ENCODE assay signal across 17 mouse cellular contexts in genomic region chr9:96881901-96882300, GRCm38 (mm10).
"Had no signal": no experiment of that assay in that cellular context is flagged by ENCODE, and none has a peak within 500 bp of the region (broad histone marks: within the 10 kb centered on the region; RNA-seq: fewer than 3 reads in every experiment).

No protein-coding gene starts in this region.

- H3K4me1 ChIP-seq: liver, embryonic 13.5 days had no signal

- DNase-seq: kidney, postnatal 36 days; layer of hippocampus, postnatal 36 days; liver, embryonic 13.5 days; lung, adult 2 months; lung, postnatal 14 days; lung, postnatal 4 days; retina, postnatal 1 day; right cerebral cortex, postnatal 25 days; spleen, adult 18-20 months; thymus, postnatal 25 days had no signal

- H3K4me2 ChIP-seq: liver, embryonic 13.5 days; midbrain, embryonic 11.5 days; midbrain, embryonic 15.5 days; neural tube, embryonic 12.5 days; neural tube, embryonic 15.5 days; stomach, embryonic 15.5 days had no signal

- H3K36me3 ChIP-seq: liver, embryonic 13.5 days; midbrain, embryonic 15.5 days; neural tube, embryonic 12.5 days; neural tube, embryonic 15.5 days; stomach, embryonic 15.5 days had no signal

- H3K4me3 ChIP-seq: left cerebral cortex, adult 2 months; liver, embryonic 13.5 days; midbrain, embryonic 15.5 days; neural tube, embryonic 12.5 days; neural tube, embryonic 15.5 days; stomach, embryonic 15.5 days had no signal

- H3K27ac ChIP-seq: kidney, postnatal 0 days; left cerebral cortex, adult 2 months; liver, embryonic 13.5 days; midbrain, embryonic 15.5 days; neural tube, embryonic 12.5 days had no signal

- ATAC-seq: midbrain, embryonic 15.5 days had no signal

- H3K27me3 ChIP-seq: midbrain, embryonic 15.5 days; neural tube, embryonic 12.5 days; neural tube, embryonic 15.5 days; stomach, embryonic 15.5 days had no signal

- H3K9me3 ChIP-seq: liver, embryonic 13.5 days; midbrain, embryonic 15.5 days; neural tube, embryonic 12.5 days; neural tube, embryonic 15.5 days; stomach, embryonic 15.5 days had no signal

- H3K9ac ChIP-seq: liver, embryonic 13.5 days; midbrain, embryonic 15.5 days; neural tube, embryonic 12.5 days; neural tube, embryonic 15.5 days; stomach, embryonic 15.5 days had no signal
